Mouse (Mus musculus) small intestine, adult 2 months (tissue): ENCODE measurements around the gene Larp7.

Experiments used
- CTCF ChIP-seq: fragments of 200-500 bp; IDR thresholded peaks from 2 replicates; pipeline ENCODE4 v1.5.1; 2012; ENCODE audit warnings: low read depth, mild to moderate bottlenecking, control low read depth, inconsistent platforms, low read length, moderate library complexity, mixed read lengths; ENCODE audit not compliant: insufficient replicate concordance, insufficient read length; ENCODE audit errors: extremely low read depth
- POLR2A ChIP-seq: fragments of 200-500 bp; IDR thresholded peaks from 2 replicates; pipeline ENCODE4 v1.6.1; 2012; ENCODE audit warnings: low read depth, mild to moderate bottlenecking, control low read depth, inconsistent platforms, low read length, moderate library complexity

DNA sequence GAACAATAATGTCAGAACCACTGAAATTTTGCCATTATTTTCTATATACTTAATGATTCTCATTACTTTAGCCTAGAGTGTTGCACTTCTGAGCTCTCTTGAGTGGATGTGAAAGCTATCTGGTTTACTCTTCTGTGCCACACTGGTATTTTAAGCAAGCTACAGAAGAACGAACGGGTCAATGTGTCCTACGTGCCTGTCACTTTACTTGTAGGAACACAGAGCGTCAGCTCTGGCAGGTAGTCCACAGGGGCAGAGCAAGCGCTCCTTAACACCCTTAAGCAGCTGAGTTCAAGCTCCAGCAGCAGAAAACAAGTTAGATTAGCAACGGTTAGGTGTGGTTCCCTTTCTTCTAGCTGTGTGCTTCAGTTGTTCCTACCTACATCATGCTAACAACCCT lies 14.0 kb downstream of the Larp7 start:
- TF ChIP-seq CTCF (no peak), POLR2A (no peak)
